Mouse (Mus musculus): ENCODE results near the gene Rprd2.

GRCm38 (mm10) chr3:95829053-95829452 lies 10.4 kb upstream of the Rprd2 start:
- TF ChIP-seq MAX (IDR thresholded peaks at IDR 0.05; ENCODE audit: low read depth) (no peak), POLR2AphosphoS2 (IDR thresholded peaks at IDR 0.05; ENCODE audit: insufficient read length, low read depth) (no peak), E2F4 (IDR thresholded peaks at IDR 0.05; ENCODE audit: insufficient read depth) (no peak), POLR2A (IDR thresholded peaks at IDR 0.05; ENCODE audit: insufficient read length, low read depth) (no peak), TCF12 (IDR thresholded peaks at IDR 0.05; ENCODE audit: insufficient read depth, poor library complexity, severe bottlenecking) (no peak)
